Mouse (Mus musculus) sigmoid colon, adult 10 weeks (tissue): ENCODE data around the gene Ccng1. TPM values are rescaled to one million over a fixed set of nuclear protein-coding genes. Genes with fewer than 3 reads are reported as not detected.

Source experiments
- polyA plus RNA-seq: library from polyadenylated mRNA; stranded (reverse); fragments of 350-450 nt; fragmentation: Illumina TruSeq; extraction: RNeasy Lipid Tissue Mini Kit (QIAGEN cat#74804); gene quantifications from one replicate; pipeline ENCODE4 v1.2.3, GENCODE M21; 2014; ENCODE audit warnings: low read depth, low replicate concordance

Gene Ccng1
- polyA plus RNA-seq: 281 TPM

GRCm38 (mm10) chr11:40755109-40755627 is at the start of gene Ccng1:
Gene Ccng1, minus strand, starts transcription at chr11:40755311.

GRCm38 (mm10) chr11:40733339-40734174 is 21.6 kb downstream of the Ccng1 start, which contains the start of the genes Hmmr and Nudcd2:
Gene Hmmr, minus strand, starts transcription at chr11:40733422.
Gene Nudcd2, plus strand, starts transcription at chr11:40733667.

Other genes with a start within 250 kb of the Ccng1 start
- gene Mat2b, start 60.1 kb downstream of the Ccng1 start, polyA plus RNA-seq: 217 TPM
- gene Hmmr, start 21.9 kb downstream of the Ccng1 start, polyA plus RNA-seq: 21.7 TPM
- gene Nudcd2, start 21.6 kb downstream of the Ccng1 start, polyA plus RNA-seq: 97.3 TPM